Mouse (Mus musculus): ENCODE data around the gene Cdk2ap2. TPM values are rescaled to one million over a fixed set of nuclear protein-coding genes. Genes with fewer than 3 reads are reported as not detected.

Cdk2ap2 gene
- polyA plus RNA-seq, 1 experiment from 2014 or later = 134 TPM

- Histone ChIP-seq H3K27me3 (ENCODE audit: control insufficient read depth, insufficient read depth, low read length) (no peaks in the 10 kb centered on the region), H3K9ac (ENCODE audit: low read length) (no peak overlapping the region), H3K4me3 (ENCODE audit: low read depth, low read length) (no peak overlapping the region), H3K27ac (replicated peaks) (no peak overlapping the region), H3K36me3 (ENCODE audit: control insufficient read depth, insufficient read depth, low read length) (no peaks in the 10 kb centered on the region; the same call in 1 of the 2 replicates), H3K4me2 (replicated peaks; ENCODE audit: low read depth) (no peak overlapping the region), H3K4me1 (replicated peaks; ENCODE audit: control insufficient read depth, insufficient read depth) (peaks cover 13% of the 10 kb centered on the region), H3K9me3 (ENCODE audit: control insufficient read depth, low read length) (no peaks in the 10 kb centered on the region)
- WGBS = 94% methylated on average over 18 of the region's 18 CpGs
- TF ChIP-seq EP300 (optimal IDR thresholded peaks at IDR 0.05) = no peak
- no peak for TF ChIP-seq CTCF (IDR thresholded peaks at IDR 0.05; ENCODE audit: low read depth)
- DNase-seq (ENCODE audit: low spot score) = no peak
- ATAC-seq (ENCODE audit: low FRiP score, low TSS enrichment) = no peak
Observed at GRCm38 (mm10) chr19:4103294-4103693, 6.3 kb downstream of the Cdk2ap2 start.

GRCm38 (mm10) chr19:4103792-4104191, 6.8 kb downstream of the Cdk2ap2 start:
- Histone ChIP-seq H3K4me2 (replicated peaks; ENCODE audit: low read depth) (no peak overlapping the region), H3K36me3 (ENCODE audit: control insufficient read depth, insufficient read depth, low read length) (no peaks in the 10 kb centered on the region; the same call in 1 of the 2 replicates), H3K9me3 (ENCODE audit: control insufficient read depth, low read length) (no peaks in the 10 kb centered on the region), H3K4me3 (ENCODE audit: low read depth, low read length) (no peak overlapping the region), H3K27ac (replicated peaks) (no peak overlapping the region), H3K4me1 (replicated peaks; ENCODE audit: control insufficient read depth, insufficient read depth) (peaks cover 8% of the 10 kb centered on the region), H3K27me3 (ENCODE audit: control insufficient read depth, insufficient read depth, low read length) (no peaks in the 10 kb centered on the region), H3K9ac (ENCODE audit: low read length) (no peak overlapping the region)
- no peak for TF ChIP-seq EP300 (optimal IDR thresholded peaks at IDR 0.05)
- no peak for TF ChIP-seq CTCF (IDR thresholded peaks at IDR 0.05; ENCODE audit: low read depth)
- 75% methylated on average over 3 of the region's 3 CpGs for WGBS
- no peak for ATAC-seq (ENCODE audit: low FRiP score, low TSS enrichment)
- no peak for DNase-seq (ENCODE audit: low spot score)

- Histone ChIP-seq H3K9ac (ENCODE audit: low read length) (no peak overlapping the region), H3K4me3 (ENCODE audit: low read depth, low read length) (no peak overlapping the region), H3K36me3 (ENCODE audit: control insufficient read depth, insufficient read depth, low read length) (no peaks in the 10 kb centered on the region; the same call in 1 of the 2 replicates), H3K4me2 (replicated peaks; ENCODE audit: low read depth) (no peak overlapping the region), H3K27ac (replicated peaks) (no peak overlapping the region), H3K4me1 (replicated peaks; ENCODE audit: control insufficient read depth, insufficient read depth) (peaks cover 1% of the 10 kb centered on the region; the same call in 1 of the 2 replicates), H3K27me3 (ENCODE audit: control insufficient read depth, insufficient read depth, low read length) (no peaks in the 10 kb centered on the region), H3K9me3 (ENCODE audit: control insufficient read depth, low read length) (no peaks in the 10 kb centered on the region)
- TF ChIP-seq CTCF (IDR thresholded peaks at IDR 0.05; ENCODE audit: low read depth) (no peak), EP300 (optimal IDR thresholded peaks at IDR 0.05) (no peak)
- ATAC-seq (ENCODE audit: low FRiP score, low TSS enrichment) (no peak), DNase-seq (ENCODE audit: low spot score) (no peak)
- WGBS = 91% methylated on average over 16 of the region's 16 CpGs
Observed at GRCm38 (mm10) chr19:4104675-4105194, 7.8 kb downstream of the Cdk2ap2 start.

GRCm38 (mm10) chr19:4106654-4107053, 9.7 kb downstream of the Cdk2ap2 start:
- Histone ChIP-seq H3K36me3 (ENCODE audit: control insufficient read depth, insufficient read depth, low read length) (no peaks in the 10 kb centered on the region; the same call in 1 of the 2 replicates), H3K27ac (replicated peaks) (no peak overlapping the region), H3K9me3 (ENCODE audit: control insufficient read depth, low read length) (no peaks in the 10 kb centered on the region), H3K9ac (ENCODE audit: low read length) (no peak overlapping the region), H3K27me3 (ENCODE audit: control insufficient read depth, insufficient read depth, low read length) (no peaks in the 10 kb centered on the region), H3K4me3 (ENCODE audit: low read depth, low read length) (no peak overlapping the region), H3K4me1 (replicated peaks; ENCODE audit: control insufficient read depth, insufficient read depth) (no peaks in the 10 kb centered on the region), H3K4me2 (replicated peaks; ENCODE audit: low read depth) (no peak overlapping the region)
- 90% methylated on average over 14 of the region's 14 CpGs for WGBS
- ATAC-seq (ENCODE audit: low FRiP score, low TSS enrichment) = no peak
- DNase-seq (ENCODE audit: low spot score) = no peak
- TF ChIP-seq EP300 (optimal IDR thresholded peaks at IDR 0.05) (no peak), CTCF (IDR thresholded peaks at IDR 0.05; ENCODE audit: low read depth) (no peak)

GRCm38 (mm10) chr19:4108535-4108934, 11.6 kb downstream of the Cdk2ap2 start:
- Histone ChIP-seq H3K9me3 (ENCODE audit: control insufficient read depth, low read length) (no peaks in the 10 kb centered on the region), H3K4me2 (replicated peaks; ENCODE audit: low read depth) (no peak overlapping the region), H3K27ac (replicated peaks) (no peak overlapping the region), H3K4me3 (ENCODE audit: low read depth, low read length) (no peak overlapping the region), H3K9ac (ENCODE audit: low read length) (no peak overlapping the region), H3K4me1 (replicated peaks; ENCODE audit: control insufficient read depth, insufficient read depth) (no peaks in the 10 kb centered on the region), H3K36me3 (ENCODE audit: control insufficient read depth, insufficient read depth, low read length) (peaks cover 5% of the 10 kb centered on the region; the same call in 1 of the 2 replicates), H3K27me3 (ENCODE audit: control insufficient read depth, insufficient read depth, low read length) (no peaks in the 10 kb centered on the region)
- DNase-seq (ENCODE audit: low spot score) = no peak
- TF ChIP-seq CTCF (IDR thresholded peaks at IDR 0.05; ENCODE audit: low read depth) = no peak
- no peak for TF ChIP-seq EP300 (optimal IDR thresholded peaks at IDR 0.05)
- no peak for ATAC-seq (ENCODE audit: low FRiP score, low TSS enrichment)
- 87% methylated on average over 9 of the region's 9 CpGs for WGBS

- ATAC-seq (ENCODE audit: low FRiP score, low TSS enrichment) = no peak
- Histone ChIP-seq H3K27me3 (ENCODE audit: control insufficient read depth, insufficient read depth, low read length) (no peaks in the 10 kb centered on the region), H3K9me3 (ENCODE audit: control insufficient read depth, low read length) (no peaks in the 10 kb centered on the region), H3K4me2 (replicated peaks; ENCODE audit: low read depth) (no peak overlapping the region), H3K9ac (ENCODE audit: low read length) (no peak overlapping the region), H3K27ac (replicated peaks) (no peak overlapping the region), H3K4me3 (ENCODE audit: low read depth, low read length) (no peak overlapping the region), H3K4me1 (replicated peaks; ENCODE audit: control insufficient read depth, insufficient read depth) (no peaks in the 10 kb centered on the region), H3K36me3 (ENCODE audit: control insufficient read depth, insufficient read depth, low read length) (peaks cover 17% of the 10 kb centered on the region)
- TF ChIP-seq CTCF (IDR thresholded peaks at IDR 0.05; ENCODE audit: low read depth) (no peak), EP300 (optimal IDR thresholded peaks at IDR 0.05) (no peak)
- 95% methylated on average over 26 of the region's 26 CpGs for WGBS
- no peak for DNase-seq (ENCODE audit: low spot score)
Observed at GRCm38 (mm10) chr19:4112063-4112960, 15.3 kb downstream of the Cdk2ap2 start.
